Mouse (Mus musculus): ENCODE measurements around the gene Mbd3.

GRCm38 (mm10) chr10:80369995-80370747, 29.2 kb downstream of the Mbd3 start:
- TF ChIP-seq CTCF (IDR thresholded peaks at IDR 0.05; ENCODE audit: low read depth) = peak; percentile 73
- TF ChIP-seq EP300 (IDR thresholded peaks at IDR 0.05; ENCODE audit: low read depth) = no peak
